Mouse (Mus musculus): ENCODE data around the gene Cct8l1.

The Cct8l1 gene

GRCm38 (mm10) chr5:25529529-25530421 lies 13.9 kb downstream of the Cct8l1 start:
- peak; percentile 97 for DNase-seq (ENCODE audit: low read depth, low spot score)

- DNase-seq (ENCODE audit: low read depth, low spot score): no peak
These were observed 14.8 kb downstream of the Cct8l1 start for GRCm38 (mm10) chr5:25530629-25531028.

- no peak for DNase-seq (ENCODE audit: low read depth, low spot score)
These were observed 16.6 kb downstream of the Cct8l1 start for GRCm38 (mm10) chr5:25532256-25533147.

- DNase-seq (ENCODE audit: low read depth, low spot score): no peak
These were observed 17.4 kb downstream of the Cct8l1 start for GRCm38 (mm10) chr5:25533298-25533697.

GRCm38 (mm10) chr5:25535566-25535965 lies 19.7 kb downstream of the Cct8l1 start:
- no peak for DNase-seq (ENCODE audit: low read depth, low spot score)

- no peak for DNase-seq (ENCODE audit: low read depth, low spot score)
These were observed 20.6 kb downstream of the Cct8l1 start for GRCm38 (mm10) chr5:25536451-25536850.

- DNase-seq (ENCODE audit: low read depth, low spot score): no peak
These were observed 21.1 kb downstream of the Cct8l1 start for GRCm38 (mm10) chr5:25536921-25537409.

- DNase-seq (ENCODE audit: low read depth, low spot score): no peak
These were observed 24.5 kb downstream of the Cct8l1 start for GRCm38 (mm10) chr5:25540412-25540811.

- DNase-seq (ENCODE audit: low read depth, low spot score): no peak
These were observed 25.1 kb downstream of the Cct8l1 start for GRCm38 (mm10) chr5:25540921-25541320.

GRCm38 (mm10) chr5:25541661-25542060 lies 25.8 kb downstream of the Cct8l1 start:
- DNase-seq (ENCODE audit: low read depth, low spot score): no peak

GRCm38 (mm10) chr5:25544061-25544460 lies 28.2 kb downstream of the Cct8l1 start:
- DNase-seq (ENCODE audit: low read depth, low spot score): no peak

- DNase-seq (ENCODE audit: low read depth, low spot score): no peak
These were observed 28.7 kb downstream of the Cct8l1 start for GRCm38 (mm10) chr5:25544566-25544965.

GRCm38 (mm10) chr5:25546912-25547311 lies 31.0 kb downstream of the Cct8l1 start:
- DNase-seq (ENCODE audit: low read depth, low spot score): no peak

GRCm38 (mm10) chr5:25550912-25551311 lies 35.0 kb downstream of the Cct8l1 start:
- DNase-seq (ENCODE audit: low read depth, low spot score): no peak

- no peak for DNase-seq (ENCODE audit: low read depth, low spot score)
These were observed 38.3 kb downstream of the Cct8l1 start for GRCm38 (mm10) chr5:25554210-25554609.

- DNase-seq (ENCODE audit: low read depth, low spot score): no peak
These were observed 38.8 kb downstream of the Cct8l1 start for GRCm38 (mm10) chr5:25554689-25555088.

GRCm38 (mm10) chr5:25555684-25556083 lies 39.8 kb downstream of the Cct8l1 start:
- DNase-seq (ENCODE audit: low read depth, low spot score): no peak

- DNase-seq (ENCODE audit: low read depth, low spot score): no peak
These were observed 40.5 kb downstream of the Cct8l1 start for GRCm38 (mm10) chr5:25556363-25556762.
